Mouse (Mus musculus) lung, adult 2 months (tissue): ENCODE results near the gene Ncbp3.

ENCODE experiments used
- CTCF ChIP-seq: fragments of 200-500 bp; IDR thresholded peaks from 2 replicates; pipeline ENCODE4 v1.5.1; 2011; ENCODE audit warnings: mild to moderate bottlenecking, low read length, control low read depth; ENCODE audit not compliant: insufficient read depth
- POLR2A ChIP-seq: fragments of 200-500 bp; IDR thresholded peaks from 2 replicates; pipeline ENCODE4 v1.6.1; 2011; ENCODE audit warnings: low read depth, mild to moderate bottlenecking, control low read depth, low read length, borderline replicate concordance; ENCODE audit errors: extremely low read depth

GRCm38 (mm10) chr11:73084804-73085231, 37.2 kb downstream of the Ncbp3 start:
- TF ChIP-seq POLR2A (no peak), CTCF (no peak)
